Mouse (Mus musculus) limb, embryonic 14.5 days (tissue): ENCODE data around the gene Mfsd1. TPM values are rescaled to one million over a fixed set of nuclear protein-coding genes. Genes with fewer than 3 reads are reported as not detected.

ENCODE experiments used
- ATAC-seq: fragments of 200-750 bp; cut with Nextera tagmentation; 2 replicates; pipeline ENCODE4 v1.8.0; 2017; ENCODE audit warnings: low read depth, moderate number of reproducible peaks, moderate TSS enrichment; ENCODE audit not compliant: low FRiP score
- DNase-seq: peaks from one replicate; pipeline ENCODE4 v3.0.0-alpha.2; 2015; ENCODE audit warnings: low spot score
- H3K27ac ChIP-seq: fragments of 300-500 bp; sonication (generic); replicated peaks from 2 replicates; pipeline ENCODE4 v1.5.1; 2014; ENCODE audit warnings: low read depth, mild to moderate bottlenecking, low read length, moderate library complexity, mixed read lengths
- H3K27me3 ChIP-seq: fragments of 300-500 bp; sonication (generic); 2 replicates; pipeline ENCODE4 v1.6.1; 2014; ENCODE audit warnings: low read length, mixed read lengths; ENCODE audit not compliant: control insufficient read depth, insufficient read depth
- H3K36me3 ChIP-seq: fragments of 300-500 bp; sonication (generic); 2 replicates; pipeline ENCODE4 v1.6.1; 2014; ENCODE audit warnings: mild to moderate bottlenecking, low read length, moderate library complexity, mixed read lengths; ENCODE audit not compliant: control insufficient read depth, insufficient read depth
- H3K4me1 ChIP-seq: fragments of 300-500 bp; sonication (generic); 2 replicates; pipeline ENCODE4 v1.6.1; 2014; ENCODE audit warnings: antibody characterized with exemption, low read length, mixed read lengths; ENCODE audit not compliant: control insufficient read depth, insufficient read depth
- H3K4me2 ChIP-seq: fragments of 300-500 bp; sonication (generic); replicated peaks from 2 replicates; pipeline ENCODE4 v1.6.1; 2014; ENCODE audit warnings: low read depth, mild to moderate bottlenecking, low read length, moderate library complexity; ENCODE audit not compliant: severe bottlenecking
- H3K4me3 ChIP-seq: fragments of 300-500 bp; sonication (generic); replicated peaks from 2 replicates; pipeline ENCODE4 v1.5.1; 2014; ENCODE audit warnings: low read length
- H3K9ac ChIP-seq: fragments of 300-500 bp; sonication (generic); 2 replicates; pipeline ENCODE4 v1.6.1; 2014; ENCODE audit warnings: mild to moderate bottlenecking, low read depth, low read length, moderate library complexity; ENCODE audit not compliant: severe bottlenecking
- H3K9me3 ChIP-seq: fragments of 300-500 bp; sonication (generic); 2 replicates; pipeline ENCODE4 v1.6.1; 2016; ENCODE audit warnings: low read length; ENCODE audit not compliant: control insufficient read depth
- POLR2A ChIP-seq: fragments of 200-500 bp; IDR thresholded peaks from 2 replicates; pipeline ENCODE4 v1.8.0; 2012; ENCODE audit warnings: inconsistent platforms, mild to moderate bottlenecking, moderate library complexity, borderline replicate concordance; ENCODE audit not compliant: insufficient read depth, insufficient read length; ENCODE audit errors: extremely low read depth
- WGBS: fragments of 180-500 bp; shearing (Covaris S2); extraction: QIAGEN DNeasy Blood & Tissue Kit; methylation state at CpG from one replicate; pipeline ENCODE4 v1.1.7; 2014; 5-methylcytosine and 5-hydroxymethylcytosine counted together
- polyA plus RNA-seq, 2 experiments: library from polyadenylated mRNA; depleted of rRNA in 1 of 2; stranded (reverse) in 1 of 2; unstranded in 1 of 2; fragments of >200 nt; fragmentation: Nextera tagmentation in 1 of 2; extraction: Ambion mirVana in 1 of 2; gene quantifications; 2 replicates each; pipeline versions ENCODE4 v1.2.1 to v1.2.3; 2012 to 2014

The Mfsd1 gene
- polyA plus RNA-seq, 2 experiments, result 36.9 to 61.8 TPM

DNA sequence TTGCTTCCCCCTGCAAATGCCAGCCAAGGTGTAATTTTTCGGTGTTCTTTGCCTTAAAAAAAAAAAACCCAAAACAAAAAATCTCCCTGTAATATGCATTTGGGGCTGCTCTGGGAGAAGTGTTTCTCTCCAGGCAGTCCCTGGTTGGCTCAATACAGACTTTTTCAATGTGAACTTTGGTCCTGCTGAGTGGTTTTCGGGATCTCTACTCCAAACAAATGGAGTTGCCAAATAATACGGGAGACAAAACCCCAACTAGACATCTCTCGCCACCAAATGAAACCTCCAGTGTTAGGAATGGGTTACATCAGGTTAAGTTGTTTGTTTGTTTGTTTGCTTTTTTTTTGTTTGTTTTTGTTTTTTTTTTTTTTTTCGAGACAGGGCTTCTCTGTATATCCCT, 27.3 kb upstream of the Mfsd1 start:
- Histone ChIP-seq H3K4me3 (no peak overlapping the region), H3K27ac (no peak overlapping the region), H3K9me3 (no peaks in the 10 kb centered on the region), H3K9ac (no peak overlapping the region), H3K27me3 (no peaks in the 10 kb centered on the region), H3K4me2 (no peak overlapping the region), H3K4me1 (peaks cover 4% of the 10 kb centered on the region; the same call in 1 of the 2 replicates), H3K36me3 (no peaks in the 10 kb centered on the region)
- TF ChIP-seq POLR2A, result no peak
- ATAC-seq (no peak), DNase-seq (no peak)
- WGBS, result 84% methylated on average over 5 of the region's 5 CpGs

DNA sequence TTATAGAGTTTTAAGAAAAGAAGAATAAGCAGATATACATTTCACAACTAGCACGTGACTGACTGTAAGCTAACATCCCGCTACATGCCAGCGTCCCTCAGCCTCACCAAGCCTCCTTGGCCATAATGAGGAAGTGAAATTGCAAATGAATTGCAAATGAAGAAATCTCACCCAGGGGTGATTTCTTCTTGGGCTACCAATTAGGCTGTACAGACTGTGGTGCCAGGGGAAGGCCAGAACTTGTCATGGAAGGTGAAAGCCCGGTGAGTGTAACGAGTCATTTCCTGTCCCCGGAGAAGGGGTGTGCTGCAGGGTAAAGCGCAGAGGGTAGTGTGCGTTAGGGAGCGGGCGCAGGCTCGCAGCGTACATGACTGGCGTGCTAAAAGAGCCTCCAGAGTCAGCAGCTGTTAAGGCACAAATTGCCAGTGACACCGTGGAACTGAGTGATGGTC, 25.3 kb upstream of the Mfsd1 start:
- DNase-seq (no peak), ATAC-seq (no peak)
- H3K9ac ChIP-seq, result no peak overlapping the region
- no peak overlapping the region for H3K4me3 ChIP-seq
- H3K36me3 ChIP-seq, result no peaks in the 10 kb centered on the region
- H3K9me3 ChIP-seq, result no peaks in the 10 kb centered on the region
- no peak for TF ChIP-seq POLR2A
- H3K27me3 ChIP-seq, result no peaks in the 10 kb centered on the region
- peaks cover 4% of the 10 kb centered on the region; the same call in 1 of the 2 replicates for H3K4me1 ChIP-seq
- no peak overlapping the region for H3K27ac ChIP-seq
- WGBS, result 25% methylated on average over 14 of the region's 14 CpGs
- peak overlapping the region; percentile 15; the same call in 1 of the 2 replicates for H3K4me2 ChIP-seq

DNA sequence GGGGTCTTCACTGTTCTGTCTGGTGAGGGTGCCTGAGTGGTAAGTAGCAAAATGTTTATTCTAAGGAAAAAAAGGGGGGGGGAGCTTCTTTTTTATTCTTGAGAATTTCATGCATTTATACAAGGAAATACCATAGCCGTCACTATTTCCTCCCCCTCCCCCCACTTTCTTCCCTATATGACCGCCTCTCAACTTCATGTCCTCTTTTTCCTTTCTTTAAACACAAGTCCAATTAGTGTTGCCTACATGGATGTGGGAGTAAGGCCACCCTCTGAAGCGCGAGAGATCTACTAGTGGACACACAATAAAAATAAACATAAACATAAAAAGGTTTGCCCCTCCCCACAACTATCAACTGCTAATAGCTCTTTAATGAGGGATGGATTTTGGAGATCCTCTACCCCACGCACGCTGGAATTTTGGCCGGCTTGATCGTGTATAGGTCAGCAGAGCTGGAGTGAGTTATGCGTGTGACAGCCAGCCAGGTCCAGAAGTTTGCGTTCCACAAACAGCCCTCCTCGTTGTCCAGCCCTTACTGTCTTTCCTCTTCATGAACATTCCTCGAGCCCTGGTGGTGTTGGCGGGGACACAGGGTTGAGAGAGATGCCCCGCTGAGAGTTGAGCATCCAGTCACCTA, 24.7 kb upstream of the Mfsd1 start:
- Histone ChIP-seq H3K9ac (no peak overlapping the region), H3K36me3 (no peaks in the 10 kb centered on the region), H3K27me3 (no peaks in the 10 kb centered on the region), H3K27ac (no peak overlapping the region), H3K9me3 (no peaks in the 10 kb centered on the region), H3K4me2 (peak overlapping the region; percentile 15; the same call in 1 of the 2 replicates), H3K4me3 (no peak overlapping the region), H3K4me1 (peaks cover 4% of the 10 kb centered on the region; the same call in 1 of the 2 replicates)
- ATAC-seq, result no peak
- DNase-seq, result no peak
- TF ChIP-seq POLR2A, result no peak
- WGBS, result 71% methylated on average over 14 of the region's 14 CpGs

DNA sequence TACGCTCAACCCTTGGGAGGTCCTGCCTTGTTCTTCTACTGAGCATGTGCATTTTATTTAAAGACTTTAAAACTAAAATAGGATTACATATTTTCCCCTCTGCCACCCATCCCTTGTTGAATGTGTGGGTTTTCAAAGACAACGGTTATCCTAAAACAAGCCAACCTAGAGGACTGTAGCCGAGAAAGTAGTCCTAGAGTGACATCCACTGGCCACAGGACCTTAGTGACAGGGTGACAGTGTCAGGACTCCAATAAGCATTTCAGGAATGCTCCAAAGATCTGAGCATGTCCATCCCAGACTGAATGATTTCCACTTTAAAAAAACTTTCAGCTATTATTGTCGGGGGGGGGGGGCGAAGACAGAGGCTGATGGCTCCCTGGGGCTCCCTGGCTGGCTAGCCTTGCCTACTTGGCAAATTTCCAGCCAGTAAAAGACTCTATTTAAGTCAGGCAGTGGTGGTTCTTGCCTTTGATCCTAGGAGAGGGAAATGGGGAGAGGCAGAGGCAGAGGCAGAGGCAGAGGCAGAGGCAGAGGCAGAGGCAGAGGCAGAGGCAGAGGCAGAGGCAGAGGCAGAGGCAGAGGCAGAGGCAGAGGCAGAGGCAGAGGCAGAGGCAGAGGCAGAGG, 17.7 kb upstream of the Mfsd1 start:
- 59% methylated on average over 4 of the region's 5 CpGs for WGBS

DNA sequence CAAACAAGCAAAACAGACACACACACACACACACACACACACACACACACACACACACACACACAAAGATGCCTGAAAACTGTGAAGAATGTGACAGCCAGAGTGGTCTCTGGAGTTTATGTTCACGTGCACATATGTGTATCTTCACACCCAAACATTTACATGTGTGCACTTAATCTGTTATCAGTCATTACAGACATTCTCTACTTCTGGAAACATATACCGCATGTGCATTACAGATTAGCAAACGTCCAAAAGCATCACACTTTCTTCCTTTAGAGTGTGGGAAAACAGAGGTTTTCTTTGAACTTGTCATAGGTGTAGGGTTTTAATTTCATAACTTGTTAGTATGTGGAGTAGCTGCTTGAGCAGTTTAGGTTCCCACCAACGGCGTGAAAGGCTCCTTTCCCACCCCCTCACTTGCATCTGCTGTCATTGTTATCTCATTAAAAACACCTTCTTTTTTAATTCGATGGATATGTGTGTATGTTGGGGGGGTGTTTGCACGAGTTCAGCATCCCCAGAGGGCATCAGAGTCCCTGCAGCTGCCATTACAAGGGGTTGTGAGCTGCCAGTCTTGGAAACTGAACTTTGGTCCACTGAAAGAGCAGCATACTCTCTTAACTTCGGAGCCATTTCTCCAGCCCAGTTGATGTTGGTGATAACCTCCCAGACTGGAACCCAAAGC, 16.9 kb upstream of the Mfsd1 start:
- H3K9ac ChIP-seq, result no peak overlapping the region
- DNase-seq (no peak), ATAC-seq (no peak)
- no peak overlapping the region for H3K27ac ChIP-seq
- no peak overlapping the region for H3K4me3 ChIP-seq
- no peak for TF ChIP-seq POLR2A
- H3K27me3 ChIP-seq, result no peaks in the 10 kb centered on the region
- no peaks in the 10 kb centered on the region for H3K36me3 ChIP-seq
- H3K4me2 ChIP-seq, result no peak overlapping the region
- H3K9me3 ChIP-seq, result no peaks in the 10 kb centered on the region
- H3K4me1 ChIP-seq, result no peaks in the 10 kb centered on the region
- 69% methylated on average over 8 of the region's 8 CpGs for WGBS

More for the DNA sequence above, 17.7 kb upstream of the Mfsd1 start:
- Histone ChIP-seq H3K27me3 (no peaks in the 10 kb centered on the region), H3K9ac (no peak overlapping the region), H3K4me3 (no peak overlapping the region), H3K27ac (no peak overlapping the region), H3K4me1 (no peaks in the 10 kb centered on the region), H3K9me3 (no peaks in the 10 kb centered on the region), H3K4me2 (no peak overlapping the region), H3K36me3 (no peaks in the 10 kb centered on the region)
- DNase-seq, result no peak
- ATAC-seq, result no peak
- TF ChIP-seq POLR2A, result no peak
